Mouse (Mus musculus) ovary, postnatal 14 days (tissue): Measurements from ENCODE around the gene Iba57.

Experiments used
- DNase-seq: peaks from one replicate; pipeline ENCODE4 v3.0.0; 2022; ENCODE audit warnings: low spot score

Gene Iba57

GRCm38 (mm10) chr11:59134373-59134997 is 29.1 kb downstream of the Iba57 start:
- DNase-seq: no peak

- DNase-seq: no peak
Measured at GRCm38 (mm10) chr11:59132065-59132464, 31.5 kb downstream of the Iba57 start.

GRCm38 (mm10) chr11:59131348-59131919 is 32.1 kb downstream of the Iba57 start:
- DNase-seq: no peak

GRCm38 (mm10) chr11:59130782-59131181 is 32.8 kb downstream of the Iba57 start:
- DNase-seq: no peak

- DNase-seq: no peak
Measured at GRCm38 (mm10) chr11:59105945-59106344, 57.6 kb downstream of the Iba57 start.
